Mouse (Mus musculus): Measurements from ENCODE around the gene Pus1. TPM values are rescaled to one million over a fixed set of nuclear protein-coding genes. Genes with fewer than 3 reads are reported as not detected.

The Pus1 gene
- polyA plus RNA-seq, 1 experiment = 28.8 TPM

DNA sequence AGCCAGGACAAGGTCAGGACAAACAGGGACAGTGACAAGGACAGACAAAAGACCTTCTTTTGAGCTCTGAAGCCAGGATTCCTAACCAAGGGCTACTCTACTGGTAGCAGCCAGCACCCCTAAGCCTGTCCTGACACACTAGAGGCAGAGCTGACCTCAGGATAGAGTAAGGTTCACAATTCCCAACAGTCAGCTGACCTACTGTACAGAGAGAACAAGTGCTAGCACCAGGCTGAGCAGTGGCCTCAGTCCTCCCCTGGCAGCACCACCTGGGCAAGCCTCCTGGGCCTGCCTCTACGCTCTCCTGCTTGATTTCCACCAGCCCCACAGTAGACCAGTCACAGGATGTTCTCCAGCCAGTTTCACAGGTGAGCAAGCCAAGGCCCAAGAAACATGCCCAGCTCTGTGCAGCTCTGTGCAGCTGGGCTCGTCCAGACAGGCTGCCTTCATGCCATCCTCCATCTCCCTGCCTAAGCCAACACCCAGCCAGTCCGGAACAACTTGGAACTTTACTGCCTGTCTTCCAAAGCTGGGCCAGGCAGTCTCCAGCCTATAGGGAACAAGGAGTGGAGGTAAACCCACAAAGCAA, 20.7 kb upstream of the Pus1 start:
- peaks cover 57% of the 10 kb centered on the region for H3K4me1 ChIP-seq (ENCODE audit: control insufficient read depth, insufficient read depth, low read length)
- 18% methylated on average over 3 of the region's 3 CpGs for WGBS
- H3K4me3 ChIP-seq (replicated peaks; ENCODE audit: insufficient read depth, low read depth, low read length) = peak overlapping the region; percentile 39
- no peaks in the 10 kb centered on the region for H3K27me3 ChIP-seq (ENCODE audit: control insufficient read depth, insufficient read depth, low read length)
- peak in 1 of 2 experiments; percentile 52 for DNase-seq
- no peak for TF ChIP-seq CTCF (IDR thresholded peaks at IDR 0.05; ENCODE audit: borderline replicate concordance, insufficient read depth, low read depth, low read length)
- peak overlapping the region; percentile 89 for H3K27ac ChIP-seq (ENCODE audit: insufficient read depth, low read length)

DNA sequence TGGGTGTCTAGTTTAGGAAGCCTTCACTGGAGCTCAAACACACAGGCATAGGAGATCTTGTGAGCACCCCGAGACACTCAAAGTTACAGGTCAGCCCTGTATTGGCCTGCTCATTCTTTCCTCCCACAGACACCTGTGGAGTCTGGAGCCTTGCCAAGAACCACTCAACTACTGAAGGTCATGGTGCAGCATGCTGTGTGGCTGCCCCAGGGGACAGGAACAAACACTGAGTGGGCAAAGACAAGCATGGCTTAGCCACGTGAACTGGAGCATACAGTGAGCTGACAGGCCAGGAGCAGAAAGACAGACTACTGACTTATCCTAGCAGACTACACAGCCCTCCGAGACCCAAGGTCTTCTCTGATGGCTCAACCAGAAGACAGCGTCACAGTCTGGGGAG, 17.2 kb upstream of the Pus1 start:
- Histone ChIP-seq H3K4me1 (ENCODE audit: control insufficient read depth, insufficient read depth, low read length) (peaks cover 52% of the 10 kb centered on the region), H3K4me3 (replicated peaks; ENCODE audit: insufficient read depth, low read depth, low read length) (no peak overlapping the region), H3K27me3 (ENCODE audit: control insufficient read depth, insufficient read depth, low read length) (no peaks in the 10 kb centered on the region), H3K27ac (ENCODE audit: insufficient read depth, low read length) (no peak overlapping the region)
- peak in 1 of 2 experiments; percentile 56 for DNase-seq
- no peak for TF ChIP-seq CTCF (IDR thresholded peaks at IDR 0.05; ENCODE audit: borderline replicate concordance, insufficient read depth, low read depth, low read length)
- no peak for TF ChIP-seq POLR2A (IDR thresholded peaks at IDR 0.05; ENCODE audit: borderline replicate concordance, insufficient read depth, low read length)
- WGBS = 42% methylated on average over 4 of the region's 4 CpGs

DNA sequence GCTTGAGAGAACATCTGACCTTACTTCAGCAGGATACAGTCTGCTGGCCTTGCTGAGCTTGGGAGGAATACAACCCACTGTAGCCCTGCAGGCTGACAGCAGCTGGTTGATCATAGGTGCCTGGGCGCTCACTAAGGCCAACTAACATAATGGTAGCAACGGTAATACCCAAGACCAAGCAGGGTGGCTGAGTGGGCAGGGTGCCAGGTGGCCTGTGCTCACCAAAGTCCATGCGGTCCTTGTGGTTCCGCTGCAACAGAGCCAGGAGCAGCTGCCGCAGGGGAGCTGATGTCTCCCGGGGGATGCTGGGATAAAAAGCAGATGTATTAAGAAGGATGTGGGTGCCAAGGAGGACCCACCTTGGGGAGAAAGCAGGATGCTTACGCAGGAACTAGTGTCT, 13.9 kb upstream of the Pus1 start:
- Histone ChIP-seq H3K4me1 (ENCODE audit: control insufficient read depth, insufficient read depth, low read length) (peaks cover 22% of the 10 kb centered on the region), H3K27ac (ENCODE audit: insufficient read depth, low read length) (no peak overlapping the region), H3K27me3 (ENCODE audit: control insufficient read depth, insufficient read depth, low read length) (no peaks in the 10 kb centered on the region), H3K4me3 (replicated peaks; ENCODE audit: insufficient read depth, low read depth, low read length) (no peak overlapping the region)
- no peak for TF ChIP-seq POLR2A (IDR thresholded peaks at IDR 0.05; ENCODE audit: borderline replicate concordance, insufficient read depth, low read length)
- TF ChIP-seq CTCF (IDR thresholded peaks at IDR 0.05; ENCODE audit: borderline replicate concordance, insufficient read depth, low read depth, low read length) = no peak
- WGBS = 36% methylated on average over 7 of the region's 7 CpGs
- no peak for DNase-seq

DNA sequence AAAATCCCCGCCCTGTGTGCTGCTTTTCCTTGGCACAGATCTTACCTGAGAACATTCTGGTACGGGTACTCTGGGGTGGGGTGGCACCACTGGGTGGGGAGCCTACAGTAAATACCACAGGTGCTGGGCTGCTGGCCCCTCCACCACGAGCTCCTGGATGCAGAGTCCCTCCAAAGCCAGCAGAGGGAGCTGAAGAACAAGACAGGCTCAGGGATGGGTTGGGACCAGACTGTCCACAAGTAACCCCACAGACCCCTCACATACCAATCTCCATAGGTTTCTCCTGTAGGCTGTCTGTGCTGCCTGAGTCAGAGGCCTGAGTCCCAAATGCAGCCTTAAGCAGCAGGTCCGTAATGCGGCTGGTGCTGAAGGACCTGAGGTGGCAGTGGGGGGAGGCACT, 8.2 kb upstream of the Pus1 start:
- DNase-seq = peak; percentile 50 to 63
- no peak overlapping the region for H3K4me3 ChIP-seq (replicated peaks; ENCODE audit: insufficient read depth, low read depth, low read length)
- 53% methylated on average over 5 of the region's 5 CpGs for WGBS
- no peak overlapping the region for H3K27ac ChIP-seq (ENCODE audit: insufficient read depth, low read length)
- TF ChIP-seq CTCF (IDR thresholded peaks at IDR 0.05; ENCODE audit: borderline replicate concordance, insufficient read depth, low read depth, low read length) (peak; percentile 80), POLR2A (IDR thresholded peaks at IDR 0.05; ENCODE audit: borderline replicate concordance, insufficient read depth, low read length) (no peak)
- H3K4me1 ChIP-seq (ENCODE audit: control insufficient read depth, insufficient read depth, low read length) = peaks cover 22% of the 10 kb centered on the region
- no peaks in the 10 kb centered on the region for H3K27me3 ChIP-seq (ENCODE audit: control insufficient read depth, insufficient read depth, low read length)

DNA sequence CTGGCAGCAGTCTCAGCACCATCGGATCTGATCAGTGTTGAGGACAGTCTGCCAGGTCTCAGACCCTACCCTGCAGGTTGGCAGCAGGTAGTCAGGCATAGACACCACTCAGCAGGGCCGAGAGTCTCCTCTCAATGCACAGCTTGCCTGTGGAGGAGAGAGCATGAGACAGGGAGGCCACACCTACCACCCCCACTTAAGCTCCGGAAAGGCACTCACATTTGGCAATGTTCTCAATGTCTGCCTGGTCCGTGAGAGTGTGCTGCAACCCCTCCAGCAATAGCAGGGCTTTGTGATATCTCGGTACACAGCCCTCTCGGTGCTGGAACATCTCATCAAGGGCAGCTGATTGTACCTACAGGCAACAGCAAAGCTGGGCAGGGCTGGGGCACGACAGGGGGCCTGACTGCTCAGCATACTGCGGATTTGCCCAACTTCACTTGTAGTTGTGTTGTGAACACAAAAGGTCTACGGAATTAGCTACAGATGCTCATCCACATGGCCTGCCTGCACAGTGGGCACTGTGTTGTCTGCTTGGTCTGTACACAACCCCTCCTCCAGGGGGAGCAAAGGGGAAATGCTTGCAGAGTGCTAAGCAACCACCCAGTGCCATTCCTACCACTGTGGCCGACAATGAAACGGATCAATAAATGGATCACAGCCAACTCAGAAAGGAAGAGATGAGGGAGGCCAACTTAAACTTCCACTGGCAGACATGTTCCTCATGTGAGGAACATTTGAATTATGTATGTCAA, 5.8 kb upstream of the Pus1 start:
- peaks cover 22% of the 10 kb centered on the region for H3K4me1 ChIP-seq (ENCODE audit: control insufficient read depth, insufficient read depth, low read length)
- WGBS = 18% methylated on average over 11 of the region's 11 CpGs
- no peak overlapping the region for H3K4me3 ChIP-seq (replicated peaks; ENCODE audit: insufficient read depth, low read depth, low read length)
- no peaks in the 10 kb centered on the region for H3K27me3 ChIP-seq (ENCODE audit: control insufficient read depth, insufficient read depth, low read length)
- H3K27ac ChIP-seq (ENCODE audit: insufficient read depth, low read length) = no peak overlapping the region; the same call in 1 of the 2 replicates
- peak in 1 of 2 experiments; percentile 48 for DNase-seq
- no peak for TF ChIP-seq POLR2A (IDR thresholded peaks at IDR 0.05; ENCODE audit: borderline replicate concordance, insufficient read depth, low read length)
- peak; percentile 46; the same call in 1 of the 2 replicates for TF ChIP-seq CTCF (IDR thresholded peaks at IDR 0.05; ENCODE audit: borderline replicate concordance, insufficient read depth, low read depth, low read length)

DNA sequence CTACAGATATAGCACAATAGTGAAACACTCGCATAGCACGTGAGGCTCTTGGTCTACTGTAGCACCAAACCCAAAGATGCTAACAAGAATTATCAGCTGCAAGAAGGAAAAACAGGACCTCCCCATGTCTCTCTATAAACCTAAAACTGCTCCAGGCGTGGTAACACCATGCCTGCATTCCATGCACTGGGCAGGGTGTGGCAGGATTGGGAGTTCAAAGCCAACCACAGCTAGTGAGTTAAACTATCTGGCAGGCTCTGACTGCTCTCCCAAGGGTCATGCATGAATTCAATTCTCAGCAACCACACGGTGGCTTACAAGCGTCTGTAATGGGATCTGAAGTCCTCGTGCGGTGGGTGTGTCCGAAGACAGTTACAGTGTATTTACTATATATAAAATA, 2.7 kb upstream of the Pus1 start:
- TF ChIP-seq CTCF (IDR thresholded peaks at IDR 0.05; ENCODE audit: borderline replicate concordance, insufficient read depth, low read depth, low read length) (no peak), POLR2A (IDR thresholded peaks at IDR 0.05; ENCODE audit: borderline replicate concordance, insufficient read depth, low read length) (no peak)
- H3K27me3 ChIP-seq (ENCODE audit: control insufficient read depth, insufficient read depth, low read length) = no peaks in the 10 kb centered on the region
- no peak for DNase-seq
- no peak overlapping the region for H3K4me3 ChIP-seq (replicated peaks; ENCODE audit: insufficient read depth, low read depth, low read length)
- WGBS = 73% methylated on average over 8 of the region's 8 CpGs
- H3K4me1 ChIP-seq (ENCODE audit: control insufficient read depth, insufficient read depth, low read length) = peaks cover 22% of the 10 kb centered on the region
- no peak overlapping the region for H3K27ac ChIP-seq (ENCODE audit: insufficient read depth, low read length)

DNA sequence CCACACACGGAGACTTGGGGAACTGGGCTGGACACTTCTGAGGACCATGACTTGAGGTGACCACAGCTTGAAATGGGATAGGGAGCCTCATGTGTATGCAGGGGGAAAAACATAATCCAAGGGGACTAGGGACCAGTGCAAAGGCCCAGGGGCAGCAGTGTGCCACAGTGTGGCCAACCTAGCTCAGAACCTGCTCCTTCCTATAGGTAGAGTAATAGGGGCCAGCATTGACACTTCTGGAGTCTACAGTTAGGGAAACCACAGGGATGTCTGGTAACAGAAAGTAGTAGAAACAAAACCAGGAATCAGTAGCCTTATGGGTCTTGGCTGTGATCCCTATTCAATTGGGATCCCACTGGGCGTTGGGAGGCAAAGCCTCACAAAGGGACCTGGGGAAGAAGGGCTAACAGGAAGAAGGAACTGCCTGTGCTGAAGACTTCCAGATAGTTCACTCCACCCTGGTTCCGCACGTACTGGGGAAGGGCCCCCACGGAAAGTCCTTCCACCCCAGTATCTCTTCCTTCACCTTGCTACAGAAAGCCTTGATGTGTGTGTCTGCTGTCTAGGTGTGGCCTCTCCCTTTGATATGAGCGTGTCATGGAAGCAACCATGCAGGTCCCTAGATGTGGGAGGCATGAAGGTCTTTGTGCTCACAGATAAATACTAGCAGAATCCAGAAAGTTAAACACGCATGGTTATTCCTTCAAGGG, 1.2 kb upstream of the Pus1 start:
- Histone ChIP-seq H3K27me3 (ENCODE audit: control insufficient read depth, insufficient read depth, low read length) (no peaks in the 10 kb centered on the region), H3K4me1 (ENCODE audit: control insufficient read depth, insufficient read depth, low read length) (peaks cover 10% of the 10 kb centered on the region), H3K27ac (ENCODE audit: insufficient read depth, low read length) (no peak overlapping the region), H3K4me3 (replicated peaks; ENCODE audit: insufficient read depth, low read depth, low read length) (no peak overlapping the region)
- DNase-seq = no peak
- WGBS = 81% methylated on average over 7 of the region's 7 CpGs
- TF ChIP-seq CTCF (IDR thresholded peaks at IDR 0.05; ENCODE audit: borderline replicate concordance, insufficient read depth, low read depth, low read length) (no peak), POLR2A (IDR thresholded peaks at IDR 0.05; ENCODE audit: borderline replicate concordance, insufficient read depth, low read length) (no peak)
